ENCODE assay signal across 23 mouse cellular contexts in genomic region chr19:36668098-36668497, GRCm38 (mm10).
DNase-seq lines count a peak whose midpoint lies in the region; ATAC-seq and TF ChIP-seq lines count a peak whose summit lies in the region.
"Had no signal": no experiment of that assay in that cellular context is flagged by ENCODE, and none has a peak within 500 bp of the region (broad histone marks: within the 10 kb centered on the region; RNA-seq: fewer than 3 reads in every experiment).

No protein-coding gene starts in this region.

- TF ChIP-seq POLR2A in CH12.LX (IDR thresholded peaks at IDR 0.05; ENCODE audit: low read depth, low read length): no peak
- TF ChIP-seq POLR2A in thymus, adult 2 months (IDR thresholded peaks at IDR 0.05; ENCODE audit: control insufficient read depth, extremely low read depth, insufficient read depth, low read length, poor library complexity): no peak

- H3K4me2 ChIP-seq in heart, embryonic 12.5 days: no peak overlapping the region
- H3K4me2 ChIP-seq in kidney, embryonic 15.5 days: no peak overlapping the region
- no peak overlapping the region for H3K4me2 ChIP-seq in CH12.LX (ENCODE audit: insufficient read depth, low read depth, poor library complexity, severe bottlenecking)
- H3K4me2 ChIP-seq in embryonic facial prominence, embryonic 14.5 days (ENCODE audit: low read depth, low read length): no peak overlapping the region
- H3K4me2 ChIP-seq: hindbrain, embryonic 14.5 days; liver, embryonic 13.5 days; midbrain, embryonic 11.5 days; neural tube, embryonic 15.5 days had no signal

- in situ Hi-C loops in CH12.LX (cut with MboI; ENCODE audit: low pct_ligation_motif_present, low pct_unique_long_range_greater_than_20kb, low sequenced_read_pairs): no loop called here

- peak in 1 of 2 experiments; percentile 17; a peak in 1 of 4 replicates for TF ChIP-seq CTCF in CH12.LX (conservative IDR thresholded peaks at IDR 0.05 in 1 of 2, IDR thresholded peaks at IDR 0.05 in 1 of 2; ENCODE audit: low read depth in 2 of 2, low read length in 2 of 2)
- TF ChIP-seq CTCF in thymus, adult 2 months (IDR thresholded peaks at IDR 0.05; ENCODE audit: borderline replicate concordance, control insufficient read depth, extremely low read depth, insufficient read depth, low read length, poor library complexity): no peak

- WGBS in heart, embryonic 12.5 days: 68% methylated on average over 1 of the region's 1 CpGs
- 45% methylated on average over 1 of the region's 1 CpGs for WGBS in kidney, embryonic 15.5 days
- WGBS in embryonic facial prominence, embryonic 14.5 days: 63% methylated on average over 1 of the region's 1 CpGs
- WGBS in thymus, adult 2 months: 97% methylated on average over 1 of the region's 1 CpGs

- no peak overlapping the region for H3K9ac ChIP-seq in heart, embryonic 12.5 days
- no peak overlapping the region for H3K9ac ChIP-seq in kidney, embryonic 15.5 days
- H3K9ac ChIP-seq in CH12.LX (ENCODE audit: insufficient read depth, low read depth): no peak overlapping the region
- H3K9ac ChIP-seq in embryonic facial prominence, embryonic 14.5 days (ENCODE audit: low read depth, low read length): no peak overlapping the region
- H3K9ac ChIP-seq: hindbrain, embryonic 14.5 days; liver, embryonic 13.5 days; neural tube, embryonic 15.5 days had no signal

- peak overlapping the region; percentile 40; the same call in 1 of the 2 replicates for H3K27ac ChIP-seq in heart, embryonic 12.5 days (ENCODE audit: poor library complexity, severe bottlenecking)
- no peak overlapping the region for H3K27ac ChIP-seq in kidney, embryonic 15.5 days
- no peak overlapping the region for H3K27ac ChIP-seq in CH12.LX (ENCODE audit: insufficient read depth, low read depth)
- H3K27ac ChIP-seq in embryonic facial prominence, embryonic 14.5 days (replicated peaks; ENCODE audit: low read depth, low read length): no peak overlapping the region
- H3K27ac ChIP-seq in thymus, adult 2 months (ENCODE audit: control insufficient read depth, insufficient read depth, low read length): no peak overlapping the region
- H3K27ac ChIP-seq: gastrocnemius, adult 2 months; hindbrain, embryonic 14.5 days; liver, embryonic 13.5 days; neural tube, embryonic 15.5 days; stomach, postnatal 0 days had no signal

- H3K36me3 ChIP-seq in heart, embryonic 12.5 days: no peaks in the 10 kb centered on the region
- no peaks in the 10 kb centered on the region for H3K36me3 ChIP-seq in kidney, embryonic 15.5 days
- H3K36me3 ChIP-seq in CH12.LX (replicated peaks in 1 of 2; ENCODE audit: control insufficient read depth in 1 of 2, insufficient read depth in 1 of 2, low read length in 1 of 2): no peaks in the 10 kb centered on the region
- no peaks in the 10 kb centered on the region for H3K36me3 ChIP-seq in embryonic facial prominence, embryonic 14.5 days (ENCODE audit: control insufficient read depth, insufficient read depth, low read length)
- H3K36me3 ChIP-seq in thymus, adult 2 months (ENCODE audit: control insufficient read depth, insufficient read depth, low read length): no peaks in the 10 kb centered on the region
- H3K36me3 ChIP-seq: liver, embryonic 13.5 days; neural tube, embryonic 15.5 days had no signal

- no peak for ATAC-seq in heart, embryonic 12.5 days (ENCODE audit: insufficient number of reproducible peaks, low FRiP score)
- ATAC-seq in kidney, embryonic 15.5 days (replicated peaks; ENCODE audit: low FRiP score): peak; percentile 83
- peak; percentile 58; the same call in 1 of the 2 replicates for ATAC-seq in embryonic facial prominence, embryonic 14.5 days (ENCODE audit: low read depth)
- no peak for ATAC-seq in activated CD4-positive, CD25-positive, alpha-beta regulatory T cell, adult 4 months
- ATAC-seq: inflammation-experienced regulatory T-cells, adult 6 months had no signal

- H3K4me1 ChIP-seq in heart, embryonic 12.5 days (replicated peaks): peaks cover 72% of the 10 kb centered on the region
- peaks cover 19% of the 10 kb centered on the region for H3K4me1 ChIP-seq in kidney, embryonic 15.5 days
- H3K4me1 ChIP-seq in CH12.LX (ENCODE audit: control insufficient read depth in 1 of 2, insufficient read depth in 2 of 2): peaks cover 15 to 49% of the 10 kb centered on the region in 2 experiments
- H3K4me1 ChIP-seq in embryonic facial prominence, embryonic 14.5 days (ENCODE audit: control insufficient read depth, insufficient read depth, low read length): 0 out of 2 replicates have a peak, but pooled peaks cover 3% of the 10 kb centered on the region
- no peaks in the 10 kb centered on the region for H3K4me1 ChIP-seq in thymus, adult 2 months (replicated peaks; ENCODE audit: control insufficient read depth, insufficient read depth, low read length)
- H3K4me1 ChIP-seq: liver, embryonic 13.5 days; neural tube, embryonic 15.5 days had no signal

- H3K4me3 ChIP-seq in heart, embryonic 12.5 days: no peak overlapping the region
- no peak overlapping the region for H3K4me3 ChIP-seq in kidney, embryonic 15.5 days (replicated peaks)
- H3K4me3 ChIP-seq in CH12.LX (replicated peaks in 1 of 3; ENCODE audit: low read depth in 2 of 3, low read length in 2 of 3, poor library complexity in 1 of 3): no peak overlapping the region
- no peak overlapping the region for H3K4me3 ChIP-seq in embryonic facial prominence, embryonic 14.5 days (ENCODE audit: low read depth, low read length)
- H3K4me3 ChIP-seq in thymus, adult 2 months (ENCODE audit: control insufficient read depth, insufficient read depth, low read length): no peak overlapping the region
- H3K4me3 ChIP-seq: gastrocnemius, adult 2 months; liver, embryonic 13.5 days; neural tube, embryonic 15.5 days had no signal

- TF ChIP-seq EP300 in CH12.LX (IDR thresholded peaks at IDR 0.05; ENCODE audit: low read length): no peak; the same call in 1 of the 2 replicates

- dilution Hi-C loops in CH12.LX (cut with MboI; ENCODE audit: extremely low pct_ligation_motif_present, extremely low pct_unique_long_range_greater_than_20kb, low sequenced_read_pairs): no loop called here

- peak; percentile 31 for TF ChIP-seq RAD21 in CH12.LX (IDR thresholded peaks at IDR 0.05; ENCODE audit: low read depth, low read length)

- H3K79me2 ChIP-seq in CH12.LX (replicated peaks; ENCODE audit: control insufficient read depth, extremely low read depth, insufficient read depth, poor library complexity, severe bottlenecking): no peaks in the 10 kb centered on the region

- H3K27me3 ChIP-seq in heart, embryonic 12.5 days (replicated peaks): no peaks in the 10 kb centered on the region
- no peaks in the 10 kb centered on the region for H3K27me3 ChIP-seq in kidney, embryonic 15.5 days
- no peaks in the 10 kb centered on the region for H3K27me3 ChIP-seq in CH12.LX (replicated peaks)
- no peaks in the 10 kb centered on the region for H3K27me3 ChIP-seq in embryonic facial prominence, embryonic 14.5 days (replicated peaks; ENCODE audit: control insufficient read depth, insufficient read depth, low read length)
- H3K27me3 ChIP-seq in thymus, adult 2 months (ENCODE audit: control insufficient read depth, insufficient read depth, low read length): no peaks in the 10 kb centered on the region
- H3K27me3 ChIP-seq: liver, embryonic 13.5 days; neural tube, embryonic 15.5 days had no signal

- DNase-seq in heart, adult 8-10 months (ENCODE audit: low spot score): no peak
- DNase-seq in kidney, postnatal 25 days: no peak
- DNase-seq in CH12.LX (ENCODE audit: extremely low read depth): no peak
- peak; percentile 56 for DNase-seq in embryonic facial prominence, embryonic 14.5 days (ENCODE audit: low spot score)
- DNase-seq in thymus, adult 2 months: no peak
- DNase-seq: adrenal gland, postnatal 36 days; B cell, adult 2 months; cerebellum, adult 9-10 months; gastrocnemius, adult 2 months; heart, postnatal 36 days; kidney, adult 9 months; left cerebral cortex, postnatal 4 days; liver, embryonic 13.5 days; lung, adult 2 months; lung, postnatal 14 days had no signal

- H3K9me3 ChIP-seq in heart, embryonic 12.5 days (replicated peaks): no peaks in the 10 kb centered on the region
- H3K9me3 ChIP-seq in kidney, embryonic 15.5 days (replicated peaks): no peaks in the 10 kb centered on the region
- no peaks in the 10 kb centered on the region for H3K9me3 ChIP-seq in CH12.LX (replicated peaks; ENCODE audit: low read length)
- no peaks in the 10 kb centered on the region for H3K9me3 ChIP-seq in embryonic facial prominence, embryonic 14.5 days (ENCODE audit: control insufficient read depth, low read length)
- H3K9me3 ChIP-seq: liver, embryonic 13.5 days; neural tube, embryonic 15.5 days had no signal

TF ChIP-seq in CH12.LX, 34 proteins besides CTCF, POLR2A, EP300 and RAD21:
- TF ChIP-seq NRF1 (IDR thresholded peaks at IDR 0.05; ENCODE audit: low read depth, low read length) (no peak), ETS1 (conservative IDR thresholded peaks at IDR 0.05; ENCODE audit: low read depth, low read length) (peak; percentile 44)

Comparison
In these comparisons a context has a peak if more than half of its experiments do, and no peak if none do; other contexts are left out.
1. ATAC-seq: peak in kidney, embryonic 15.5 days (single experiment) and embryonic facial prominence, embryonic 14.5 days (single experiment); none in heart, embryonic 12.5 days (single experiment) and activated CD4-positive, CD25-positive, alpha-beta regulatory T cell, adult 4 months (single experiment).